Mouse (Mus musculus) limb, embryonic 14.5 days (tissue): ENCODE results near the gene Gm8773. TPM values are rescaled to one million over a fixed set of nuclear protein-coding genes. Genes with fewer than 3 reads are reported as not detected.
A peak's percentile ranks its signal among the peaks of the same experiment; 100 is the strongest.

Experiments used
- ATAC-seq: fragments of 200-750 bp; cut with Nextera tagmentation; 2 replicates; pipeline ENCODE4 v1.8.0; 2017; ENCODE audit warnings: low read depth, moderate number of reproducible peaks, moderate TSS enrichment; ENCODE audit not compliant: low FRiP score
- DNase-seq: peaks from one replicate; pipeline ENCODE4 v3.0.0-alpha.2; 2015; ENCODE audit warnings: low spot score
- H3K27ac ChIP-seq: fragments of 300-500 bp; sonication (generic); replicated peaks from 2 replicates; pipeline ENCODE4 v1.5.1; 2014; ENCODE audit warnings: low read depth, mild to moderate bottlenecking, low read length, moderate library complexity, mixed read lengths
- H3K27me3 ChIP-seq: fragments of 300-500 bp; sonication (generic); 2 replicates; pipeline ENCODE4 v1.6.1; 2014; ENCODE audit warnings: low read length, mixed read lengths; ENCODE audit not compliant: control insufficient read depth, insufficient read depth
- H3K36me3 ChIP-seq: fragments of 300-500 bp; sonication (generic); 2 replicates; pipeline ENCODE4 v1.6.1; 2014; ENCODE audit warnings: mild to moderate bottlenecking, low read length, moderate library complexity, mixed read lengths; ENCODE audit not compliant: control insufficient read depth, insufficient read depth
- H3K4me1 ChIP-seq: fragments of 300-500 bp; sonication (generic); 2 replicates; pipeline ENCODE4 v1.6.1; 2014; ENCODE audit warnings: antibody characterized with exemption, low read length, mixed read lengths; ENCODE audit not compliant: control insufficient read depth, insufficient read depth
- H3K4me2 ChIP-seq: fragments of 300-500 bp; sonication (generic); replicated peaks from 2 replicates; pipeline ENCODE4 v1.6.1; 2014; ENCODE audit warnings: low read depth, mild to moderate bottlenecking, low read length, moderate library complexity; ENCODE audit not compliant: severe bottlenecking
- H3K4me3 ChIP-seq: fragments of 300-500 bp; sonication (generic); replicated peaks from 2 replicates; pipeline ENCODE4 v1.5.1; 2014; ENCODE audit warnings: low read length
- H3K9ac ChIP-seq: fragments of 300-500 bp; sonication (generic); 2 replicates; pipeline ENCODE4 v1.6.1; 2014; ENCODE audit warnings: mild to moderate bottlenecking, low read depth, low read length, moderate library complexity; ENCODE audit not compliant: severe bottlenecking
- H3K9me3 ChIP-seq: fragments of 300-500 bp; sonication (generic); 2 replicates; pipeline ENCODE4 v1.6.1; 2016; ENCODE audit warnings: low read length; ENCODE audit not compliant: control insufficient read depth
- POLR2A ChIP-seq: fragments of 200-500 bp; IDR thresholded peaks from 2 replicates; pipeline ENCODE4 v1.8.0; 2012; ENCODE audit warnings: inconsistent platforms, mild to moderate bottlenecking, moderate library complexity, borderline replicate concordance; ENCODE audit not compliant: insufficient read depth, insufficient read length; ENCODE audit errors: extremely low read depth
- WGBS: fragments of 180-500 bp; shearing (Covaris S2); extraction: QIAGEN DNeasy Blood & Tissue Kit; methylation state at CpG from one replicate; pipeline ENCODE4 v1.1.7; 2014; 5-methylcytosine and 5-hydroxymethylcytosine counted together
- polyA plus RNA-seq, 2 experiments: library from polyadenylated mRNA; depleted of rRNA in 1 of 2; stranded (reverse) in 1 of 2; unstranded in 1 of 2; fragments of >200 nt; fragmentation: Nextera tagmentation in 1 of 2; extraction: Ambion mirVana in 1 of 2; gene quantifications; 2 replicates each; pipeline versions ENCODE4 v1.2.1 to v1.2.3; 2012 to 2014

The Gm8773 gene
- polyA plus RNA-seq, 2 experiments = 0.77 to 1.1 TPM

- H3K4me1 ChIP-seq = no peaks in the 10 kb centered on the region
- DNase-seq (no peak), ATAC-seq (no peak)
- H3K4me2 ChIP-seq = no peak overlapping the region
- no peak for TF ChIP-seq POLR2A
- no peak overlapping the region for H3K9ac ChIP-seq
- peaks cover 51% of the 10 kb centered on the region for H3K36me3 ChIP-seq
- 92% methylated on average over 1 of the region's 1 CpGs for WGBS
- no peaks in the 10 kb centered on the region for H3K9me3 ChIP-seq
- H3K4me3 ChIP-seq = no peak overlapping the region
- H3K27me3 ChIP-seq = no peaks in the 10 kb centered on the region
- H3K27ac ChIP-seq = no peak overlapping the region
These were observed 22.5 kb upstream of the Gm8773 start for GRCm38 (mm10) chr5:5551110-5551509.

- H3K9me3 ChIP-seq = no peaks in the 10 kb centered on the region
- peak within 1 kb of the TSS; percentile 88 for H3K9ac ChIP-seq
- under 1% methylated on average over 43 of the region's 43 CpGs for WGBS
- H3K27me3 ChIP-seq = no peaks in the 10 kb centered on the region
- peaks cover 9% of the 10 kb centered on the region for H3K4me1 ChIP-seq
- peaks cover 9% of the 10 kb centered on the region; the same call in 1 of the 2 replicates for H3K36me3 ChIP-seq
- H3K4me3 ChIP-seq = peak within 1 kb of the TSS; percentile 70
- ATAC-seq (peak; percentile 99), DNase-seq (peak; percentile 91)
- H3K4me2 ChIP-seq = peak within 1 kb of the TSS; percentile 59
- H3K27ac ChIP-seq = peak within 1 kb of the TSS; percentile 77
- peak; percentile 84; the same call in 1 of the 2 replicates for TF ChIP-seq POLR2A
These were observed 14.4 kb upstream of the Gm8773 start, which contains the start of gene Gtpbp10 for GRCm38 (mm10) chr5:5559079-5559740. Gene Gtpbp10 (minus strand): TSS chr5:5559538.

GRCm38 (mm10) chr5:5559798-5560197, 13.8 kb upstream of the Gm8773 start:
- 41% methylated on average over 8 of the region's 8 CpGs for WGBS
- no peak for DNase-seq
- Histone ChIP-seq H3K9me3 (no peaks in the 10 kb centered on the region), H3K4me2 (peak overlapping the region; percentile 59), H3K36me3 (peaks cover 3% of the 10 kb centered on the region; the same call in 1 of the 2 replicates), H3K9ac (peak overlapping the region; percentile 88), H3K4me3 (peak overlapping the region; percentile 70), H3K4me1 (peaks cover 9% of the 10 kb centered on the region), H3K27ac (peak overlapping the region; percentile 77), H3K27me3 (no peaks in the 10 kb centered on the region)
- no peak for TF ChIP-seq POLR2A
- ATAC-seq = 0 out of 2 replicates have a peak, but pooled peaks have one; percentile 16

- H3K9ac ChIP-seq = no peak overlapping the region
- WGBS = 65% methylated on average over 4 of the region's 4 CpGs
- H3K4me2 ChIP-seq = no peak overlapping the region
- peaks cover 9% of the 10 kb centered on the region for H3K4me1 ChIP-seq
- H3K27me3 ChIP-seq = no peaks in the 10 kb centered on the region
- ATAC-seq (no peak), DNase-seq (no peak)
- H3K27ac ChIP-seq = no peak overlapping the region
- no peak for TF ChIP-seq POLR2A
- H3K36me3 ChIP-seq = no peaks in the 10 kb centered on the region
- H3K9me3 ChIP-seq = no peaks in the 10 kb centered on the region
- no peak overlapping the region for H3K4me3 ChIP-seq
These were observed 12.4 kb upstream of the Gm8773 start for GRCm38 (mm10) chr5:5561041-5561706.

- Histone ChIP-seq H3K9ac (no peak overlapping the region), H3K27ac (no peak overlapping the region), H3K4me3 (no peak overlapping the region), H3K4me1 (peaks cover 9% of the 10 kb centered on the region), H3K36me3 (no peaks in the 10 kb centered on the region), H3K4me2 (no peak overlapping the region), H3K27me3 (no peaks in the 10 kb centered on the region), H3K9me3 (no peaks in the 10 kb centered on the region)
- DNase-seq = no peak
- 58% methylated on average over 3 of the region's 3 CpGs for WGBS
- no peak for TF ChIP-seq POLR2A
- ATAC-seq = no peak
These were observed 11.2 kb upstream of the Gm8773 start for GRCm38 (mm10) chr5:5562435-5562834.
